Mouse (Mus musculus): ENCODE measurements around the gene Cped1. TPM values are rescaled to one million over a fixed set of nuclear protein-coding genes. Genes with fewer than 3 reads are reported as not detected.

The Cped1 gene
- total and polyA plus RNA-seq, 2 experiments from 2014 or later: 3.6 to 13.2 TPM

- Histone ChIP-seq H3K4me3 (ENCODE audit: low read depth, low read length) (no peak overlapping the region), H3K4me1 (ENCODE audit: control insufficient read depth, insufficient read depth) (no peaks in the 10 kb centered on the region), H3K9me3 (replicated peaks; ENCODE audit: control insufficient read depth, low read length) (no peaks in the 10 kb centered on the region), H3K27me3 (ENCODE audit: control insufficient read depth, insufficient read depth, low read length) (no peaks in the 10 kb centered on the region), H3K27ac (ENCODE audit: low read depth) (no peak overlapping the region), H3K36me3 (replicated peaks; ENCODE audit: control insufficient read depth, insufficient read depth, low read length) (0 out of 2 replicates have a peak, but pooled peaks cover under 1% of the 10 kb centered on the region), H3K4me2 (ENCODE audit: low read depth, low read length) (no peak overlapping the region), H3K9ac (replicated peaks; ENCODE audit: low read depth, low read length) (no peak overlapping the region)
- DNase-seq (ENCODE audit: low spot score) (no peak), ATAC-seq (ENCODE audit: insufficient read depth, low read depth) (no peak)
- TF ChIP-seq CTCF (IDR thresholded peaks at IDR 0.05; ENCODE audit: low read depth): no peak
- TF ChIP-seq EP300 (IDR thresholded peaks at IDR 0.05; ENCODE audit: low read depth): no peak
- WGBS: 63% methylated on average over 10 of the region's 10 CpGs
Observed at GRCm38 (mm10) chr6:22180316-22180715, 194.6 kb downstream of the Cped1 start.

DNA sequence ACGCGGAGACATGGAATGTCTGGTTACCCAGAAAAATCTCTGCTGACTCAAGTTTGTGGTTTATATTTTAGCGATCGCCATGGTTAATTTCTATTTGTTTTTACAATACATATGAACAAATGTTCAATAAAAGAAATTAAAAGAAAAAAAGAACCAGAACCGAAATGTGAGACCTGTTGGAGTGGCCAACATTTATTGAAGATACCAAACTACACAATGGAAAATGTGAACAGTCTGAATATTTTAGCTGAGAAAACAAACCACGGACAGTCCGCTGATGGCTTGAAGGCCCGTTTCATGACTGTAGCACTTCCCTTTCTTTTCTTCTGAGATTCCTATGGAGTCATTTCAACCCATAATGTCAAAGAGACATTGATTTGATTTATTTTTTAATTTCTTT, 201.3 kb downstream of the Cped1 start:
- DNase-seq (ENCODE audit: low spot score) (no peak), ATAC-seq (ENCODE audit: insufficient read depth, low read depth) (no peak)
- 87% methylated on average over 8 of the region's 8 CpGs for WGBS
- no peak overlapping the region for H3K9ac ChIP-seq (replicated peaks; ENCODE audit: low read depth, low read length)
- H3K36me3 ChIP-seq (replicated peaks; ENCODE audit: control insufficient read depth, insufficient read depth, low read length): no peaks in the 10 kb centered on the region
- H3K27ac ChIP-seq (ENCODE audit: low read depth): no peak overlapping the region
- H3K9me3 ChIP-seq (replicated peaks; ENCODE audit: control insufficient read depth, low read length): no peaks in the 10 kb centered on the region
- H3K4me2 ChIP-seq (ENCODE audit: low read depth, low read length): no peak overlapping the region
- TF ChIP-seq EP300 (IDR thresholded peaks at IDR 0.05; ENCODE audit: low read depth): no peak
- no peak for TF ChIP-seq CTCF (IDR thresholded peaks at IDR 0.05; ENCODE audit: low read depth)
- no peaks in the 10 kb centered on the region for H3K27me3 ChIP-seq (ENCODE audit: control insufficient read depth, insufficient read depth, low read length)
- H3K4me3 ChIP-seq (ENCODE audit: low read depth, low read length): no peak overlapping the region
- H3K4me1 ChIP-seq (ENCODE audit: control insufficient read depth, insufficient read depth): no peaks in the 10 kb centered on the region

DNA sequence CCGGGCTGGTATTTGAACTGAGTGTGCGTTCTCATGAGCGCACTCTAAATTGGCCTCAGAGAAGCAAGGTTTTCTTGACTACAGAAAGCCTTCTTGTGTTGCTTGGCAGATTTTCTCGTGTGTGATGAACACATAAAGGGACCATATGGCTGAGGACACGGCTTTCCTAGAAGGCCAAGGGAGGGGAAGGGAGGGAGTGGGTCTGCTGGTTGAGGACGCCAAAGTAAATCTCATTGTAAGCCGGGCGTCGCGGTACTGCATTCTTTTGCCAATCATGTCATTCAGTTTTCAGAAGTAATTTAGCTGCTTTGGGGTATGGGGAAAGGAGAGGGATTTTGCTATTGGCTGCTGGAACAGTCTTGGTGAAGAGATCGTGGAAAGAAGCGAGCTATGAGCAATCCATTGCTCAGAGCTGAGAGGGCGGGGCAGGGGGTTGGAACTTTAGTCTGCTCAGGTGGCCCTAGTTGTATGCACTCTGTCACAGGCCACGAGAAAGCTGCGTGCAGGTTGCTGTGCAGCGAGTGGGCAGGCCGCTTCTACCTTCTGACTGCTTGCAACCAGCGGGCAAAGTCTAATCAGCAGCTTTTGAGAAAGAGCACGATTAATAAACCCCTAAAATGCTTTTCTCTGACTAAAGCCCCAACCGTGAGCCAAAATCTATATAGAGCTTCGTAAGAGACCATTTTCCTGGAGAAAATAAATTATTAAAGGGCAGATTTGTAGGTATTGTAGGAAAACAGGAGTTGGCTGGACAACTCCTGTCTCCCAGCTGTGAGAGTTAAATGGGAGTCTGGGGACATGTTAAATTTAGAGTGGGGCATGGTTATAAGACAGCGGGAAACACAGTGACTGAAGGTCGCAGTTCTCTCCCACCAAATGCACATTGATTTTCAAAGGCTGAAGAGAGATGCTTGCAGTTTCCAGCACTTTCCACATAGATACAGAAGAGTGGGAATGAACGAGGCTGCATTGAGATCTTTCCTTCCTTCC, 203.9 kb downstream of the Cped1 start:
- WGBS: 80% methylated on average over 24 of the region's 24 CpGs
- DNase-seq (ENCODE audit: low spot score) (no peak), ATAC-seq (ENCODE audit: insufficient read depth, low read depth) (no peak)
- Histone ChIP-seq H3K9me3 (replicated peaks; ENCODE audit: control insufficient read depth, low read length) (no peaks in the 10 kb centered on the region), H3K27ac (ENCODE audit: low read depth) (no peak overlapping the region), H3K4me2 (ENCODE audit: low read depth, low read length) (no peak overlapping the region), H3K36me3 (replicated peaks; ENCODE audit: control insufficient read depth, insufficient read depth, low read length) (no peaks in the 10 kb centered on the region), H3K4me1 (ENCODE audit: control insufficient read depth, insufficient read depth) (no peaks in the 10 kb centered on the region), H3K27me3 (ENCODE audit: control insufficient read depth, insufficient read depth, low read length) (no peaks in the 10 kb centered on the region), H3K9ac (replicated peaks; ENCODE audit: low read depth, low read length) (no peak overlapping the region), H3K4me3 (ENCODE audit: low read depth, low read length) (no peak overlapping the region)
- no peak for TF ChIP-seq CTCF (IDR thresholded peaks at IDR 0.05; ENCODE audit: low read depth)
- no peak for TF ChIP-seq EP300 (IDR thresholded peaks at IDR 0.05; ENCODE audit: low read depth)

DNA sequence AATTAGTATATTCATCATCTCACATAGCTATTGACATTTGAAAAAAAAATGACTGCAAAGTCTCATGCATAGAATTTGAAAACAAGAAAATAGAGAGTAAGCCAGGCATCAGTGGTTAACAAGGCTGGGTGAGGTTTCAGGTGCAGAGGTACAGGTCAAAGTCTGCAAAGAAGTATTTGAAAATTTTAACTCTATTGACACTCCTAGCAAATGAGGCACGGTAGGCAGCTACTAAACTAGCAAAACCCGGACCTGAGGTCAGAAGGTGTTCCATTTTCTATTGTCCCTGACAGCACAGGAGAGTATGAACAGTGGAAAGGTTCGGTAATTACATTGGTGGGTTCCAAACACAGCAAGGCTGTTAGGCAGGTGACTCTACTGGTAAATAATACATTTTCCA, 212.9 kb downstream of the Cped1 start:
- H3K9me3 ChIP-seq (replicated peaks; ENCODE audit: control insufficient read depth, low read length): no peaks in the 10 kb centered on the region

DNA sequence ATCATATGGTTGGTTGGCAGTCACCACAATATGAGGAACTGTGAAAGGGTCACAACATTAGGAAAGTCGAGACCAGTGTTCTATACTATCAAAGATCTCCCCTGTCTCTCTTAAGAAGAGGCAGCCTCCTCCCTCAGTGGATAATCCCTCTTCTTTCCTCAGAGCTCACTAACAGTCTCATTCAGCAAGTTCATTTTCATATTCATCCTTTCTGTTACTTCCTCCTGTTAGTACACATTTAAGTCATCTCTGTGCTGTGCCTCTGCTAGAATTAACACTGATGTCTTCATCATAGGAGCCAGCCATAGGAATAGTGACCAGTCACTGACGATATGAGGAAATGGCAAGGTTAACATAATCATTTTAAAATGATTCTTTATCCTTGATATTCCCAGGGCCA, 213.8 kb downstream of the Cped1 start:
- Histone ChIP-seq H3K27me3 (ENCODE audit: control insufficient read depth, insufficient read depth, low read length) (no peaks in the 10 kb centered on the region), H3K4me3 (ENCODE audit: low read depth, low read length) (no peak overlapping the region), H3K36me3 (replicated peaks; ENCODE audit: control insufficient read depth, insufficient read depth, low read length) (no peaks in the 10 kb centered on the region), H3K4me1 (ENCODE audit: control insufficient read depth, insufficient read depth) (no peaks in the 10 kb centered on the region), H3K4me2 (ENCODE audit: low read depth, low read length) (no peak overlapping the region), H3K9ac (replicated peaks; ENCODE audit: low read depth, low read length) (no peak overlapping the region), H3K27ac (ENCODE audit: low read depth) (no peak overlapping the region), H3K9me3 (replicated peaks; ENCODE audit: control insufficient read depth, low read length) (no peaks in the 10 kb centered on the region)
- no peak for ATAC-seq (ENCODE audit: insufficient read depth, low read depth)
- TF ChIP-seq EP300 (IDR thresholded peaks at IDR 0.05; ENCODE audit: low read depth) (no peak), CTCF (IDR thresholded peaks at IDR 0.05; ENCODE audit: low read depth) (no peak)
- 86% methylated on average over 2 of the region's 2 CpGs for WGBS
- no peak for DNase-seq (ENCODE audit: low spot score)

More for the DNA sequence above, 212.9 kb downstream of the Cped1 start:
- Histone ChIP-seq H3K4me3 (ENCODE audit: low read depth, low read length) (no peak overlapping the region), H3K4me2 (ENCODE audit: low read depth, low read length) (no peak overlapping the region), H3K4me1 (ENCODE audit: control insufficient read depth, insufficient read depth) (no peaks in the 10 kb centered on the region), H3K36me3 (replicated peaks; ENCODE audit: control insufficient read depth, insufficient read depth, low read length) (no peaks in the 10 kb centered on the region), H3K27ac (ENCODE audit: low read depth) (no peak overlapping the region), H3K27me3 (ENCODE audit: control insufficient read depth, insufficient read depth, low read length) (no peaks in the 10 kb centered on the region), H3K9ac (replicated peaks; ENCODE audit: low read depth, low read length) (no peak overlapping the region)
- ATAC-seq (ENCODE audit: insufficient read depth, low read depth) (no peak), DNase-seq (ENCODE audit: low spot score) (no peak)
- TF ChIP-seq EP300 (IDR thresholded peaks at IDR 0.05; ENCODE audit: low read depth): no peak
- TF ChIP-seq CTCF (IDR thresholded peaks at IDR 0.05; ENCODE audit: low read depth): no peak
- 77% methylated on average over 3 of the region's 3 CpGs for WGBS
